Mouse (Mus musculus) frontal cortex, postnatal 10 days (tissue): ENCODE results near the gene Dhrs3.

Experiments
- DNase-seq, 2 experiments: peaks; one replicate each; pipeline ENCODE4 v3.0.0; 2022; ENCODE audit warnings: low spot score in 2 of 2, mixed read lengths in 1 of 2

The Dhrs3 gene

GRCm38 (mm10) chr4:144892133-144892936, at the start of gene Dhrs3:
TSS of gene Dhrs3 (plus strand) at chr4:144892827.
- DNase-seq, result peak; percentile 73 to 76

- no peak for DNase-seq
Observed at GRCm38 (mm10) chr4:144861756-144862505, 30.7 kb upstream of the Dhrs3 start.

GRCm38 (mm10) chr4:144867926-144868325, 24.7 kb upstream of the Dhrs3 start:
- no peak for DNase-seq

GRCm38 (mm10) chr4:144868584-144868983, 24.0 kb upstream of the Dhrs3 start:
- no peak for DNase-seq

GRCm38 (mm10) chr4:144872905-144873304, 19.7 kb upstream of the Dhrs3 start:
- no peak for DNase-seq

GRCm38 (mm10) chr4:144875576-144876093, 17.0 kb upstream of the Dhrs3 start:
- DNase-seq, result no peak

- no peak for DNase-seq
Observed at GRCm38 (mm10) chr4:144879549-144879948, 13.1 kb upstream of the Dhrs3 start.

- DNase-seq, result no peak
Observed at GRCm38 (mm10) chr4:144881376-144881775, 11.3 kb upstream of the Dhrs3 start.

GRCm38 (mm10) chr4:144882881-144883331, 9.7 kb upstream of the Dhrs3 start:
- no peak for DNase-seq

- peak; percentile 68 to 78 for DNase-seq
Observed at GRCm38 (mm10) chr4:144886460-144886859, 6.2 kb upstream of the Dhrs3 start.

GRCm38 (mm10) chr4:144888750-144889149, 3.9 kb upstream of the Dhrs3 start:
- DNase-seq, result no peak

- DNase-seq, result no peak
Observed at GRCm38 (mm10) chr4:144889505-144890301, 2.9 kb upstream of the Dhrs3 start.

GRCm38 (mm10) chr4:144890690-144891120, 1.9 kb upstream of the Dhrs3 start:
- peak; percentile 48 to 69 for DNase-seq

- DNase-seq, result no peak
Observed at GRCm38 (mm10) chr4:144891121-144891711, 1.4 kb upstream of the Dhrs3 start.

GRCm38 (mm10) chr4:144891743-144892132, 889 bp upstream of the Dhrs3 start:
- no peak for DNase-seq

GRCm38 (mm10) chr4:144892937-144893272, 278 bp downstream of the Dhrs3 start:
- no peak for DNase-seq

- DNase-seq, result peak in 1 of 2 experiments; percentile 38
Observed at GRCm38 (mm10) chr4:144893561-144894486, 1.2 kb downstream of the Dhrs3 start.

GRCm38 (mm10) chr4:144894487-144895210, 2.0 kb downstream of the Dhrs3 start:
- DNase-seq, result no peak

GRCm38 (mm10) chr4:144895211-144895590, 2.6 kb downstream of the Dhrs3 start:
- DNase-seq, result no peak

- DNase-seq, result no peak
Observed at GRCm38 (mm10) chr4:144896321-144896720, 3.7 kb downstream of the Dhrs3 start.
